In the genomic region with DNA sequence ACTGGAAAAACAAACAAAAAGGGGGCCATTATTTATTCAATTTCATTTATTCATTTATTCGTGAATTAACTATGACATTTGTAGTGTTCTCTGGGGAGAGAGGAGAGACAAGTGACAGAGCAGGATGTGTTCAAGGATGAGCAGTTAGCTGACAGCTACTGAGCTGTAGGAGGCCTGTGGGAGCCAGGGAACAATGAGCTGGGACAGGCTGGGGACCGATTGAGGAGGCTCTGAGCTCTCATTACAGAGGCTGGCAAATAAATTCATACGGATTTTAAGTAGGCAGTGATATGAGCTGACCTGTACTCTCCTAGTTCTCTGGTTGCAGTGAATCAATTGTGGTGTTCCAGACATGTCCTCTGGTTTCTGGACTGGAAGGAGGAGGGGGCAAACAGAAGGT, we compare ENCODE assay signal across 18 mouse cellular contexts.
DNase-seq lines count a peak whose midpoint lies in the region; ATAC-seq and TF ChIP-seq lines count a peak whose summit lies in the region.
"Had no signal": no experiment of that assay in that cellular context is flagged by ENCODE, and none has a peak within 500 bp of the region (broad histone marks: within the 10 kb centered on the region; RNA-seq: fewer than 3 reads in every experiment).

No protein-coding gene starts in this region.

- no peak for TF ChIP-seq CTCF in heart, postnatal 0 days (IDR thresholded peaks at IDR 0.05; ENCODE audit: low read depth)

- H3K4me2 ChIP-seq in heart, postnatal 0 days (ENCODE audit: low read depth, low read length): no peak overlapping the region
- no peak overlapping the region for H3K4me2 ChIP-seq in kidney, embryonic 14.5 days (replicated peaks; ENCODE audit: low read depth, low read length)
- H3K4me2 ChIP-seq in midbrain, embryonic 13.5 days (replicated peaks): no peak overlapping the region
- H3K4me2 ChIP-seq: embryonic facial prominence, embryonic 13.5 days; forebrain, embryonic 12.5 days; heart, embryonic 12.5 days had no signal

- no peak for DNase-seq in heart, postnatal 0 days (ENCODE audit: low spot score)
- DNase-seq in heart, postnatal 10 days: no peak
- no peak for DNase-seq in kidney, postnatal 4 days
- DNase-seq in midbrain, embryonic 10.5 days (ENCODE audit: low spot score): no peak
- DNase-seq in T-cell, adult 2 months (ENCODE audit: low spot score): no peak
- DNase-seq: adrenal gland, postnatal 14 days; cerebellum, adult 18-20 months; cerebellum, adult 9-11 months; cerebellum, postnatal 36 days; gastrocnemius, postnatal 25 days; heart, postnatal 4 days had no signal

- peak overlapping the region; percentile 30; the same call in 1 of the 2 replicates for H3K27ac ChIP-seq in heart, postnatal 0 days (ENCODE audit: low read depth)
- no peak overlapping the region for H3K27ac ChIP-seq in kidney, embryonic 14.5 days (ENCODE audit: low read depth, low read length)
- no peak overlapping the region for H3K27ac ChIP-seq in midbrain, embryonic 13.5 days
- H3K27ac ChIP-seq in midbrain, embryonic 10.5 days (replicated peaks): no peak overlapping the region
- H3K27ac ChIP-seq: embryonic facial prominence, embryonic 13.5 days; forebrain, embryonic 12.5 days had no signal

- H3K9me3 ChIP-seq in heart, postnatal 0 days (replicated peaks; ENCODE audit: control insufficient read depth, low read length): no peaks in the 10 kb centered on the region
- no peaks in the 10 kb centered on the region for H3K9me3 ChIP-seq in kidney, embryonic 14.5 days (ENCODE audit: control insufficient read depth, low read length)
- no peaks in the 10 kb centered on the region for H3K9me3 ChIP-seq in midbrain, embryonic 13.5 days
- H3K9me3 ChIP-seq in midbrain, embryonic 10.5 days (replicated peaks): no peaks in the 10 kb centered on the region
- H3K9me3 ChIP-seq: embryonic facial prominence, embryonic 13.5 days; forebrain, embryonic 12.5 days; heart, embryonic 12.5 days had no signal

- H3K4me3 ChIP-seq in heart, postnatal 0 days (ENCODE audit: low read depth, low read length): no peak overlapping the region
- no peak overlapping the region for H3K4me3 ChIP-seq in kidney, embryonic 14.5 days (ENCODE audit: low read length)
- no peak overlapping the region for H3K4me3 ChIP-seq in midbrain, embryonic 13.5 days (replicated peaks)
- H3K4me3 ChIP-seq in midbrain, embryonic 10.5 days: no peak overlapping the region
- H3K4me3 ChIP-seq: embryonic facial prominence, embryonic 13.5 days; forebrain, embryonic 12.5 days; heart, embryonic 12.5 days had no signal

- no peaks in the 10 kb centered on the region for H3K27me3 ChIP-seq in heart, postnatal 0 days (ENCODE audit: control insufficient read depth, insufficient read depth, low read length)
- H3K27me3 ChIP-seq in kidney, embryonic 14.5 days (ENCODE audit: control insufficient read depth, insufficient read depth, low read length): no peaks in the 10 kb centered on the region
- H3K27me3 ChIP-seq in midbrain, embryonic 13.5 days: no peaks in the 10 kb centered on the region
- H3K27me3 ChIP-seq in midbrain, embryonic 10.5 days (ENCODE audit: low read depth, poor library complexity, severe bottlenecking): no peaks in the 10 kb centered on the region
- H3K27me3 ChIP-seq: embryonic facial prominence, embryonic 13.5 days; forebrain, embryonic 12.5 days; heart, embryonic 12.5 days had no signal

- peaks cover 24% of the 10 kb centered on the region for H3K4me1 ChIP-seq in heart, postnatal 0 days (ENCODE audit: control insufficient read depth, insufficient read depth)
- no peaks in the 10 kb centered on the region for H3K4me1 ChIP-seq in kidney, embryonic 14.5 days (ENCODE audit: control insufficient read depth, insufficient read depth, low read length)
- peaks cover 12% of the 10 kb centered on the region for H3K4me1 ChIP-seq in midbrain, embryonic 13.5 days (replicated peaks)
- H3K4me1 ChIP-seq in midbrain, embryonic 10.5 days: peaks cover 12% of the 10 kb centered on the region

- WGBS in heart, postnatal 0 days: 66% methylated on average over 3 of the region's 3 CpGs
- WGBS in kidney, embryonic 14.5 days: 59% methylated on average over 3 of the region's 3 CpGs
- 61% methylated on average over 3 of the region's 3 CpGs for WGBS in midbrain, embryonic 13.5 days
- 78% methylated on average over 3 of the region's 3 CpGs for WGBS in midbrain, embryonic 10.5 days

- 0 out of 2 replicates have a peak overlapping the region, but pooled peaks have one; percentile 20 for H3K9ac ChIP-seq in heart, postnatal 0 days (replicated peaks; ENCODE audit: low read depth, low read length)
- no peak overlapping the region for H3K9ac ChIP-seq in kidney, embryonic 14.5 days (ENCODE audit: low read depth, low read length)
- H3K9ac ChIP-seq in midbrain, embryonic 13.5 days (replicated peaks): no peak overlapping the region
- H3K9ac ChIP-seq: embryonic facial prominence, embryonic 13.5 days; forebrain, embryonic 12.5 days; heart, embryonic 12.5 days had no signal

- TF ChIP-seq EP300 in heart, postnatal 0 days (IDR thresholded peaks at IDR 0.05; ENCODE audit: low read depth): no peak

- ATAC-seq in heart, postnatal 0 days (ENCODE audit: insufficient read depth, low read depth): no peak
- peak; percentile 44; the same call in 1 of the 2 replicates for ATAC-seq in kidney, embryonic 14.5 days (ENCODE audit: low FRiP score, low TSS enrichment)
- peak; percentile 55 for ATAC-seq in midbrain, embryonic 13.5 days
- ATAC-seq: activated CD4-positive, CD25-positive, alpha-beta regulatory T cell, adult 4 months; forebrain, embryonic 16.5 days had no signal

- H3K36me3 ChIP-seq in heart, postnatal 0 days (replicated peaks; ENCODE audit: control insufficient read depth, insufficient read depth, low read length): 0 out of 2 replicates have a peak, but pooled peaks cover 9% of the 10 kb centered on the region
- H3K36me3 ChIP-seq in kidney, embryonic 14.5 days (ENCODE audit: control insufficient read depth, insufficient read depth, low read length): peaks cover 3% of the 10 kb centered on the region; the same call in 1 of the 2 replicates
- H3K36me3 ChIP-seq in midbrain, embryonic 13.5 days: peaks cover 16% of the 10 kb centered on the region; the same call in 1 of the 2 replicates
- H3K36me3 ChIP-seq in midbrain, embryonic 10.5 days: peaks cover 35% of the 10 kb centered on the region

- intact Hi-C loops in heart, postnatal 10 days (cut with DNase I): no loop called here
